Comparison of ENCODE assay signal across 17 mouse cellular contexts in genomic region chr8:64023027-64023426, GRCm38 (mm10).
DNase-seq lines count a peak whose midpoint lies in the region; ATAC-seq and TF ChIP-seq lines count a peak whose summit lies in the region.
"Had no signal": no experiment of that assay in that cellular context is flagged by ENCODE, and none has a peak within 500 bp of the region (broad histone marks: within the 10 kb centered on the region; RNA-seq: fewer than 3 reads in every experiment).

No protein-coding gene starts in this region.

- H3K4me2 ChIP-seq in forebrain, embryonic 13.5 days, result no peak overlapping the region
- H3K4me2 ChIP-seq in hindbrain, embryonic 15.5 days, result no peak overlapping the region
- no peak overlapping the region for H3K4me2 ChIP-seq in hindbrain, postnatal 0 days (ENCODE audit: low read depth, low read length)
- no peak overlapping the region for H3K4me2 ChIP-seq in neural tube, embryonic 12.5 days (replicated peaks)
- H3K4me2 ChIP-seq in midbrain, embryonic 16.5 days (ENCODE audit: low read length), result no peak overlapping the region
- H3K4me2 ChIP-seq: embryonic facial prominence, embryonic 15.5 days; heart, embryonic 12.5 days had no signal

- no peaks in the 10 kb centered on the region for H3K9me3 ChIP-seq in forebrain, embryonic 13.5 days (replicated peaks)
- no peaks in the 10 kb centered on the region for H3K9me3 ChIP-seq in forebrain, embryonic 10.5 days
- H3K9me3 ChIP-seq in hindbrain, embryonic 15.5 days, result no peaks in the 10 kb centered on the region
- no peaks in the 10 kb centered on the region for H3K9me3 ChIP-seq in hindbrain, postnatal 0 days (ENCODE audit: low read length)
- H3K9me3 ChIP-seq in neural tube, embryonic 12.5 days, result no peaks in the 10 kb centered on the region
- no peaks in the 10 kb centered on the region for H3K9me3 ChIP-seq in midbrain, embryonic 16.5 days (replicated peaks; ENCODE audit: control insufficient read depth, low read length, poor library complexity, severe bottlenecking)
- H3K9me3 ChIP-seq: embryonic facial prominence, embryonic 15.5 days; heart, embryonic 12.5 days had no signal

- no peak for TF ChIP-seq CTCF in hindbrain, postnatal 0 days (IDR thresholded peaks at IDR 0.05; ENCODE audit: low read depth)

- no peak overlapping the region for H3K27ac ChIP-seq in forebrain, embryonic 13.5 days
- no peak overlapping the region for H3K27ac ChIP-seq in forebrain, embryonic 10.5 days
- H3K27ac ChIP-seq in hindbrain, embryonic 15.5 days (replicated peaks), result no peak overlapping the region
- no peak overlapping the region for H3K27ac ChIP-seq in hindbrain, postnatal 0 days
- H3K27ac ChIP-seq in neural tube, embryonic 12.5 days, result no peak overlapping the region
- no peak overlapping the region for H3K27ac ChIP-seq in midbrain, embryonic 16.5 days (ENCODE audit: low read length)
- H3K27ac ChIP-seq: embryonic facial prominence, embryonic 15.5 days; gastrocnemius, adult 2 months had no signal

- H3K36me3 ChIP-seq in forebrain, embryonic 13.5 days (ENCODE audit: poor library complexity, severe bottlenecking), result no peaks in the 10 kb centered on the region
- H3K36me3 ChIP-seq in forebrain, embryonic 10.5 days (replicated peaks), result no peaks in the 10 kb centered on the region
- no peaks in the 10 kb centered on the region for H3K36me3 ChIP-seq in hindbrain, embryonic 15.5 days
- H3K36me3 ChIP-seq in hindbrain, postnatal 0 days (ENCODE audit: insufficient read depth, low read length), result no peaks in the 10 kb centered on the region
- no peaks in the 10 kb centered on the region for H3K36me3 ChIP-seq in neural tube, embryonic 12.5 days
- no peaks in the 10 kb centered on the region for H3K36me3 ChIP-seq in midbrain, embryonic 16.5 days (ENCODE audit: control insufficient read depth, insufficient read depth, low read length)
- H3K36me3 ChIP-seq: embryonic facial prominence, embryonic 15.5 days; heart, embryonic 12.5 days had no signal

- DNase-seq in forebrain, embryonic 10.5 days (ENCODE audit: extremely low spot score, low spot score), result no peak
- no peak for DNase-seq in hindbrain, postnatal 0 days (ENCODE audit: low spot score)
- DNase-seq in neural tube, embryonic 10.5 days (ENCODE audit: extremely low spot score, low spot score), result no peak
- DNase-seq: adrenal gland, adult 2 months; adrenal gland, postnatal 25 days; cerebellum, adult 9-11 months; cerebellum, postnatal 36 days; gastrocnemius, adult 2 months; gastrocnemius, postnatal 25 days; kidney, adult 11 months had no signal

- H3K4me1 ChIP-seq in forebrain, embryonic 13.5 days, result no peaks in the 10 kb centered on the region
- no peaks in the 10 kb centered on the region for H3K4me1 ChIP-seq in forebrain, embryonic 10.5 days
- H3K4me1 ChIP-seq in hindbrain, embryonic 15.5 days (replicated peaks), result no peaks in the 10 kb centered on the region
- H3K4me1 ChIP-seq in hindbrain, postnatal 0 days (ENCODE audit: insufficient read depth, low read length), result no peaks in the 10 kb centered on the region
- no peaks in the 10 kb centered on the region for H3K4me1 ChIP-seq in neural tube, embryonic 12.5 days
- H3K4me1 ChIP-seq in midbrain, embryonic 16.5 days (ENCODE audit: control insufficient read depth, insufficient read depth, low read length), result no peaks in the 10 kb centered on the region
- H3K4me1 ChIP-seq: embryonic facial prominence, embryonic 15.5 days; heart, embryonic 12.5 days had no signal

- no peak overlapping the region for H3K4me3 ChIP-seq in forebrain, embryonic 13.5 days
- no peak overlapping the region for H3K4me3 ChIP-seq in forebrain, embryonic 10.5 days
- no peak overlapping the region for H3K4me3 ChIP-seq in hindbrain, embryonic 15.5 days
- H3K4me3 ChIP-seq in hindbrain, postnatal 0 days (ENCODE audit: low read length), result no peak overlapping the region
- H3K4me3 ChIP-seq in neural tube, embryonic 12.5 days, result no peak overlapping the region
- no peak overlapping the region for H3K4me3 ChIP-seq in midbrain, embryonic 16.5 days (ENCODE audit: low read depth, low read length)
- H3K4me3 ChIP-seq: embryonic facial prominence, embryonic 15.5 days; gastrocnemius, adult 2 months; heart, embryonic 12.5 days had no signal

- peak; percentile 55; the same call in 1 of the 2 replicates for ATAC-seq in forebrain, embryonic 13.5 days
- 0 out of 2 replicates have a peak, but pooled peaks have one; percentile 30 for ATAC-seq in hindbrain, embryonic 15.5 days (ENCODE audit: low FRiP score, low read depth)
- ATAC-seq in hindbrain, postnatal 0 days, result no peak
- peak; percentile 41; the same call in 1 of the 2 replicates for ATAC-seq in neural tube, embryonic 12.5 days (ENCODE audit: low FRiP score, low read depth)
- 0 out of 2 replicates have a peak, but pooled peaks have one; percentile 48 for ATAC-seq in midbrain, embryonic 16.5 days
- ATAC-seq in frontal cortex, adult (ENCODE audit: low TSS enrichment), result no peak

- no peaks in the 10 kb centered on the region for H3K27me3 ChIP-seq in forebrain, embryonic 13.5 days
- no peaks in the 10 kb centered on the region for H3K27me3 ChIP-seq in forebrain, embryonic 10.5 days (ENCODE audit: poor library complexity, severe bottlenecking)
- H3K27me3 ChIP-seq in hindbrain, embryonic 15.5 days, result no peaks in the 10 kb centered on the region
- H3K27me3 ChIP-seq in hindbrain, postnatal 0 days (ENCODE audit: insufficient read depth, low read length), result no peaks in the 10 kb centered on the region
- no peaks in the 10 kb centered on the region for H3K27me3 ChIP-seq in neural tube, embryonic 12.5 days (replicated peaks)
- no peaks in the 10 kb centered on the region for H3K27me3 ChIP-seq in midbrain, embryonic 16.5 days (ENCODE audit: control insufficient read depth, insufficient read depth, low read depth, low read length)
- H3K27me3 ChIP-seq: embryonic facial prominence, embryonic 15.5 days; heart, embryonic 12.5 days had no signal

- no peak overlapping the region for H3K9ac ChIP-seq in forebrain, embryonic 13.5 days
- no peak overlapping the region for H3K9ac ChIP-seq in hindbrain, embryonic 15.5 days
- no peak overlapping the region for H3K9ac ChIP-seq in hindbrain, postnatal 0 days (replicated peaks; ENCODE audit: low read length)
- H3K9ac ChIP-seq in neural tube, embryonic 12.5 days, result no peak overlapping the region
- no peak overlapping the region for H3K9ac ChIP-seq in midbrain, embryonic 16.5 days (ENCODE audit: low read depth, low read length)
- H3K9ac ChIP-seq: embryonic facial prominence, embryonic 15.5 days; heart, embryonic 12.5 days had no signal

- WGBS in forebrain, embryonic 13.5 days, result 96% methylated on average over 2 of the region's 2 CpGs
- WGBS in forebrain, embryonic 10.5 days, result 84% methylated on average over 2 of the region's 2 CpGs
- 89% methylated on average over 2 of the region's 2 CpGs for WGBS in hindbrain, embryonic 15.5 days
- 91% methylated on average over 2 of the region's 2 CpGs for WGBS in hindbrain, postnatal 0 days
- 83% methylated on average over 2 of the region's 2 CpGs for WGBS in neural tube, embryonic 12.5 days
- WGBS in midbrain, embryonic 16.5 days, result 84% methylated on average over 2 of the region's 2 CpGs

Comparison
In these comparisons a context has a peak if more than half of its experiments do, and no peak if none do; other contexts are left out.
1. ATAC-seq: peak in forebrain, embryonic 13.5 days (single experiment), hindbrain, embryonic 15.5 days (single experiment), neural tube, embryonic 12.5 days (single experiment) and midbrain, embryonic 16.5 days (single experiment); none in hindbrain, postnatal 0 days (single experiment) and frontal cortex, adult (single experiment).